8 mouse cellular contexts compared by ENCODE assay signal in genomic region chr9:51103808-51104514, GRCm38 (mm10). TPM values are rescaled to one million over a fixed set of nuclear protein-coding genes. Genes with fewer than 3 reads are reported as not detected.
DNase-seq lines count a peak whose midpoint lies in the region; ATAC-seq and TF ChIP-seq lines count a peak whose summit lies in the region.

No protein-coding gene starts in this region.

- peaks cover 17% of the 10 kb centered on the region for H3K27me3 ChIP-seq in spleen, adult 2 months (ENCODE audit: control insufficient read depth, insufficient read depth, low read length)
- peaks cover 7% of the 10 kb centered on the region for H3K27me3 ChIP-seq in heart, embryonic 12.5 days (replicated peaks)
- H3K27me3 ChIP-seq in kidney, embryonic 15.5 days: peaks cover 14% of the 10 kb centered on the region; the same call in 1 of the 2 replicates
- H3K27me3 ChIP-seq in stomach, embryonic 16.5 days (ENCODE audit: control insufficient read depth, insufficient read depth, low read length): no peaks in the 10 kb centered on the region
- H3K27me3 ChIP-seq in thymus, adult 2 months (ENCODE audit: control insufficient read depth, insufficient read depth, low read length): peaks cover 19% of the 10 kb centered on the region; the same call in 1 of the 2 replicates

- H3K27ac ChIP-seq in spleen, adult 2 months (ENCODE audit: insufficient read depth, low read length): no peak overlapping the region
- H3K27ac ChIP-seq in heart, embryonic 12.5 days (ENCODE audit: poor library complexity, severe bottlenecking): no peak overlapping the region
- H3K27ac ChIP-seq in kidney, embryonic 15.5 days: peak overlapping the region; percentile 41; the same call in 1 of the 2 replicates
- no peak overlapping the region for H3K27ac ChIP-seq in stomach, embryonic 16.5 days (ENCODE audit: low read length)
- H3K27ac ChIP-seq in thymus, adult 2 months (ENCODE audit: control insufficient read depth, insufficient read depth, low read length): no peak overlapping the region

- peak overlapping the region; percentile 7; the same call in 1 of the 2 replicates for H3K4me3 ChIP-seq in spleen, adult 2 months (ENCODE audit: extremely low read depth, insufficient read depth, insufficient read length)
- H3K4me3 ChIP-seq in heart, embryonic 12.5 days: peak overlapping the region; percentile 69
- H3K4me3 ChIP-seq in kidney, embryonic 15.5 days (replicated peaks): peak overlapping the region; percentile 62
- peak overlapping the region; percentile 60 for H3K4me3 ChIP-seq in stomach, embryonic 16.5 days (replicated peaks; ENCODE audit: low read length)
- no peak overlapping the region for H3K4me3 ChIP-seq in thymus, adult 2 months (ENCODE audit: control insufficient read depth, insufficient read depth, low read length)

- peak; percentile 67 for ATAC-seq in heart, embryonic 12.5 days (ENCODE audit: insufficient number of reproducible peaks, low FRiP score)
- peak; percentile 86 for ATAC-seq in kidney, embryonic 15.5 days (replicated peaks; ENCODE audit: low FRiP score)
- peak; percentile 62; the same call in 1 of the 2 replicates for ATAC-seq in stomach, embryonic 16.5 days (ENCODE audit: insufficient read depth, low FRiP score)

- 18% methylated on average over 29 of the region's 30 CpGs for WGBS in spleen, adult 2 months
- 10% methylated on average over 30 of the region's 30 CpGs for WGBS in heart, embryonic 12.5 days
- WGBS in kidney, embryonic 15.5 days: 10% methylated on average over 30 of the region's 30 CpGs
- 13% methylated on average over 30 of the region's 30 CpGs for WGBS in stomach, embryonic 16.5 days
- 21% methylated on average over 30 of the region's 30 CpGs for WGBS in thymus, adult 2 months

- no peaks in the 10 kb centered on the region for H3K9me3 ChIP-seq in heart, embryonic 12.5 days (replicated peaks)
- no peaks in the 10 kb centered on the region for H3K9me3 ChIP-seq in kidney, embryonic 15.5 days (replicated peaks)
- H3K9me3 ChIP-seq in stomach, embryonic 16.5 days (replicated peaks; ENCODE audit: control insufficient read depth, low read length): no peaks in the 10 kb centered on the region

- no peaks in the 10 kb centered on the region; the same call in 1 of the 2 replicates for H3K4me1 ChIP-seq in spleen, adult 2 months (ENCODE audit: control insufficient read depth, insufficient read depth, insufficient read length)
- H3K4me1 ChIP-seq in heart, embryonic 12.5 days (replicated peaks): no peaks in the 10 kb centered on the region
- peaks cover 25% of the 10 kb centered on the region for H3K4me1 ChIP-seq in kidney, embryonic 15.5 days
- H3K4me1 ChIP-seq in stomach, embryonic 16.5 days (ENCODE audit: control insufficient read depth, insufficient read depth, low read length): 0 out of 2 replicates have a peak, but pooled peaks cover 5% of the 10 kb centered on the region
- no peaks in the 10 kb centered on the region for H3K4me1 ChIP-seq in thymus, adult 2 months (replicated peaks; ENCODE audit: control insufficient read depth, insufficient read depth, low read length)

- TF ChIP-seq CTCF in spleen, adult 2 months (IDR thresholded peaks at IDR 0.05; ENCODE audit: extremely low read depth, insufficient read depth, insufficient read length, insufficient replicate concordance): no peak
- no peak for TF ChIP-seq CTCF in thymus, adult 2 months (IDR thresholded peaks at IDR 0.05; ENCODE audit: borderline replicate concordance, control insufficient read depth, extremely low read depth, insufficient read depth, low read length, poor library complexity)

- TF ChIP-seq POLR2A in spleen, adult 2 months (IDR thresholded peaks at IDR 0.05; ENCODE audit: low read depth, low read length): no peak
- TF ChIP-seq POLR2A in thymus, adult 2 months (IDR thresholded peaks at IDR 0.05; ENCODE audit: control insufficient read depth, extremely low read depth, insufficient read depth, low read length, poor library complexity): no peak

- H3K9ac ChIP-seq in heart, embryonic 12.5 days: peak overlapping the region; percentile 78
- H3K9ac ChIP-seq in kidney, embryonic 15.5 days: peak overlapping the region; percentile 55
- H3K9ac ChIP-seq in stomach, embryonic 16.5 days (ENCODE audit: low read length): peak overlapping the region; percentile 78

- H3K4me2 ChIP-seq in heart, embryonic 12.5 days: peak overlapping the region; percentile 100
- peak overlapping the region; percentile 100 for H3K4me2 ChIP-seq in kidney, embryonic 15.5 days
- H3K4me2 ChIP-seq in stomach, embryonic 16.5 days (ENCODE audit: low read depth, low read length): peak overlapping the region; percentile 99

- no peaks in the 10 kb centered on the region for H3K36me3 ChIP-seq in spleen, adult 2 months (ENCODE audit: control insufficient read depth, insufficient read depth, low read length)
- no peaks in the 10 kb centered on the region for H3K36me3 ChIP-seq in heart, embryonic 12.5 days
- H3K36me3 ChIP-seq in kidney, embryonic 15.5 days: no peaks in the 10 kb centered on the region
- H3K36me3 ChIP-seq in stomach, embryonic 16.5 days (ENCODE audit: control insufficient read depth, insufficient read depth, low read length): no peaks in the 10 kb centered on the region
- H3K36me3 ChIP-seq in thymus, adult 2 months (ENCODE audit: control insufficient read depth, insufficient read depth, low read length): no peaks in the 10 kb centered on the region

- DNase-seq in spleen, adult 2 months (ENCODE audit: low read depth in 1 of 2, low spot score in 2 of 2): no peak
- DNase-seq in spleen, adult 12 weeks (ENCODE audit: low spot score): no peak
- DNase-seq in cerebellum, postnatal 25 days: peak; percentile 40 to 68
- peak; percentile 13 for DNase-seq in lung, postnatal 14 days
- no peak for DNase-seq in thymus, adult 2 months

RNA-seq across cellular contexts. Expression of gene 4833427G06Rik, which starts 2.1 kb away (rescaled TPM):
- not detected in 2 replicates for polyA plus RNA-seq in spleen, adult 2 months (2012; rRNA removed)
- not detected in 2 replicates for polyA plus RNA-seq in heart, embryonic 12.5 days (2016; fragmentation: Nextera tagmentation; extraction: Ambion mirVana)
- polyA plus RNA-seq in kidney, embryonic 15.5 days (2015; fragmentation: Nextera tagmentation; extraction: Ambion mirVana): not detected in 2 replicates
- 0.31 TPM in 1 of 2 replicates, not detected in the other for polyA plus RNA-seq in stomach, embryonic 16.5 days (2015; fragmentation: Nextera tagmentation; extraction: Ambion mirVana)
- polyA plus RNA-seq in thymus, adult 2 months (2012; rRNA removed): not detected in 2 replicates

RNA-seq across cellular contexts. Expression of gene Layn, which starts 27.1 kb away (rescaled TPM):
- polyA plus RNA-seq in spleen, adult 2 months (2012; rRNA removed): 0.85 and 1.8 TPM in 2 replicates
- 9.9 and 11.9 TPM in 2 replicates for polyA plus RNA-seq in heart, embryonic 12.5 days (2016; fragmentation: Nextera tagmentation; extraction: Ambion mirVana)
- polyA plus RNA-seq in kidney, embryonic 15.5 days (2015; fragmentation: Nextera tagmentation; extraction: Ambion mirVana): 7.5 and 8.1 TPM in 2 replicates
- polyA plus RNA-seq in stomach, embryonic 16.5 days (2015; fragmentation: Nextera tagmentation; extraction: Ambion mirVana): 4.3 and 4.7 TPM in 2 replicates
- 0.54 and 1.1 TPM in 2 replicates for polyA plus RNA-seq in thymus, adult 2 months (2012; rRNA removed)

RNA-seq across cellular contexts. Expression of gene Btg4, which starts 43.3 kb away (rescaled TPM):
- polyA plus RNA-seq in spleen, adult 2 months (2012; rRNA removed): not detected in 2 replicates
- not detected in 2 replicates for polyA plus RNA-seq in heart, embryonic 12.5 days (2016; fragmentation: Nextera tagmentation; extraction: Ambion mirVana)
- polyA plus RNA-seq in kidney, embryonic 15.5 days (2015; fragmentation: Nextera tagmentation; extraction: Ambion mirVana): not detected in 2 replicates
- not detected in 2 replicates for polyA plus RNA-seq in stomach, embryonic 16.5 days (2015; fragmentation: Nextera tagmentation; extraction: Ambion mirVana)
- not detected in 2 replicates for polyA plus RNA-seq in thymus, adult 2 months (2012; rRNA removed)

Comparison
In these comparisons a context has a peak if more than half of its experiments do, and no peak if none do; other contexts are left out.
1. DNase-seq: peak in cerebellum, postnatal 25 days (2 of 2) and lung, postnatal 14 days (single experiment); none in spleen, adult 2 months (0 of 2), spleen, adult 12 weeks (single experiment) and thymus, adult 2 months (single experiment).
2. Peak in every context shown above with its lines, with median percentiles within 50 percentile points of each other: ATAC-seq, H3K4me2 ChIP-seq and H3K9ac ChIP-seq.